Comparison of ENCODE assay signal across 22 mouse cellular contexts in genomic region chr13:99250806-99251205, GRCm38 (mm10).
DNase-seq lines count a peak whose midpoint lies in the region; ATAC-seq and TF ChIP-seq lines count a peak whose summit lies in the region.
"Had no signal": no experiment of that assay in that cellular context is flagged by ENCODE, and none has a peak within 500 bp of the region (broad histone marks: within the 10 kb centered on the region; RNA-seq: fewer than 3 reads in every experiment).

No protein-coding gene starts in this region.

- no peak for ATAC-seq in limb, embryonic 11.5 days (ENCODE audit: insufficient number of reproducible peaks, low FRiP score, low TSS enrichment, low read depth)
- ATAC-seq: activated CD4-positive, CD25-positive, alpha-beta regulatory T cell, adult 4 months; CD4-positive, CD25-positive, alpha-beta regulatory T cell, adult 4 months; Patski had no signal

- intact Hi-C loops in heart, postnatal 10 days (cut with DNase I), result no loop called here

- peaks cover 15% of the 10 kb centered on the region for H3K4me1 ChIP-seq in heart, embryonic 10.5 days
- H3K4me1 ChIP-seq in limb, embryonic 11.5 days (ENCODE audit: control insufficient read depth, insufficient read depth, low read length), result no peaks in the 10 kb centered on the region
- peaks cover 18% of the 10 kb centered on the region for H3K4me1 ChIP-seq in limb, embryonic 10.5 days
- H3K4me1 ChIP-seq in ES-E14 (ENCODE audit: control insufficient read depth in 2 of 2, insufficient read depth in 2 of 2, low read length in 2 of 2, poor library complexity in 1 of 2), result no peaks in the 10 kb centered on the region

- H3K9ac ChIP-seq in limb, embryonic 11.5 days (ENCODE audit: low read length), result no peak overlapping the region
- H3K9ac ChIP-seq in ES-E14 (ENCODE audit: insufficient read depth, low read depth, low read length, poor library complexity, severe bottlenecking), result no peak overlapping the region

- WGBS in heart, embryonic 10.5 days, result 84% methylated on average over 2 of the region's 2 CpGs
- 88% methylated on average over 2 of the region's 2 CpGs for WGBS in limb, embryonic 11.5 days
- 88% methylated on average over 2 of the region's 2 CpGs for WGBS in limb, embryonic 10.5 days

- H3K27me3 ChIP-seq in heart, embryonic 10.5 days (ENCODE audit: insufficient read depth, poor library complexity, severe bottlenecking), result no peaks in the 10 kb centered on the region
- H3K27me3 ChIP-seq in limb, embryonic 11.5 days (ENCODE audit: control insufficient read depth, insufficient read depth, low read length), result no peaks in the 10 kb centered on the region
- no peaks in the 10 kb centered on the region for H3K27me3 ChIP-seq in limb, embryonic 10.5 days (ENCODE audit: low read depth, poor library complexity, severe bottlenecking)
- H3K27me3 ChIP-seq: Patski had no signal

- H3K4me3 ChIP-seq in heart, embryonic 10.5 days, result no peak overlapping the region
- no peak overlapping the region for H3K4me3 ChIP-seq in limb, embryonic 11.5 days (ENCODE audit: low read depth, low read length)
- H3K4me3 ChIP-seq in limb, embryonic 10.5 days, result no peak overlapping the region
- H3K4me3 ChIP-seq in ES-E14 (ENCODE audit: insufficient read depth in 1 of 2, low read depth in 1 of 2, low read length in 2 of 2, poor library complexity in 1 of 2, severe bottlenecking in 1 of 2), result no peak overlapping the region

- peak; percentile 79 for DNase-seq in heart, adult 11 months
- DNase-seq in heart, adult 8-10 months (ENCODE audit: low spot score), result no peak
- DNase-seq in heart, embryonic 10.5 days (ENCODE audit: low spot score), result peak; percentile 51
- DNase-seq in heart, postnatal 10 days, result no peak
- peak; percentile 4 for DNase-seq in limb, embryonic 11.5 days (ENCODE audit: low spot score)
- DNase-seq in limb, embryonic 10.5 days (ENCODE audit: low spot score), result no peak
- no peak for DNase-seq in ES-E14 (ENCODE audit: low read depth, low spot score)
- no peak for DNase-seq in thymus, postnatal 4 days
- DNase-seq: adrenal gland, adult 2 months; adrenal gland, adult 8-10 months; adrenal gland, postnatal 10 days; adrenal gland, postnatal 14 days; adrenal gland, postnatal 25 days; adrenal gland, postnatal 36 days; B cell, adult 2 months; cerebellum, adult 11 months; cerebellum, adult 11-12 months; cerebellum, adult 18-20 months had no signal

- H3K4me2 ChIP-seq in limb, embryonic 11.5 days (ENCODE audit: low read depth, severe bottlenecking), result no peak overlapping the region

- peaks cover 5% of the 10 kb centered on the region for H3K9me3 ChIP-seq in heart, embryonic 10.5 days
- no peaks in the 10 kb centered on the region for H3K9me3 ChIP-seq in limb, embryonic 11.5 days (ENCODE audit: control insufficient read depth, low read length)
- 0 out of 2 replicates have a peak, but pooled peaks cover 2% of the 10 kb centered on the region for H3K9me3 ChIP-seq in limb, embryonic 10.5 days (replicated peaks)
- H3K9me3 ChIP-seq in ES-E14 (ENCODE audit: control insufficient read depth, insufficient read depth, low read depth, low read length), result no peaks in the 10 kb centered on the region
- H3K9me3 ChIP-seq: G1E had no signal

- in situ Hi-C loops in ES-E14 (cut with MboI; ENCODE audit: low sequenced_read_pairs in 2 of 2, unreplicated experiment in 2 of 2), result no loop called here

- H3K36me3 ChIP-seq in heart, embryonic 10.5 days, result no peaks in the 10 kb centered on the region
- H3K36me3 ChIP-seq in limb, embryonic 11.5 days (ENCODE audit: control insufficient read depth, insufficient read depth, low read length), result no peaks in the 10 kb centered on the region
- no peaks in the 10 kb centered on the region for H3K36me3 ChIP-seq in limb, embryonic 10.5 days
- no peaks in the 10 kb centered on the region for H3K36me3 ChIP-seq in ES-E14 (ENCODE audit: control insufficient read depth, insufficient read depth, low read length, poor library complexity, severe bottlenecking)
- H3K36me3 ChIP-seq: G1E had no signal

- H3K27ac ChIP-seq in heart, embryonic 10.5 days, result no peak overlapping the region
- no peak overlapping the region for H3K27ac ChIP-seq in limb, embryonic 11.5 days (replicated peaks; ENCODE audit: low read depth, low read length)
- H3K27ac ChIP-seq in limb, embryonic 10.5 days, result no peak overlapping the region
- 0 out of 2 replicates have a peak overlapping the region, but pooled peaks have one; percentile 27 for H3K27ac ChIP-seq in ES-E14 (ENCODE audit: insufficient read depth, low read depth, low read length, poor library complexity, severe bottlenecking)

TF ChIP-seq in ES-E14, 5 proteins besides CTCF, POLR2A, EP300 and RAD21:
- TF ChIP-seq CHD2 (IDR thresholded peaks at IDR 0.05; ENCODE audit: low read depth, low read length) (no peak), HCFC1 (IDR thresholded peaks at IDR 0.05; ENCODE audit: borderline replicate concordance, insufficient read depth, low read length) (no peak), ZNF384 (IDR thresholded peaks at IDR 0.05; ENCODE audit: low read depth, low read length) (no peak), ZC3H11A (IDR thresholded peaks at IDR 0.05; ENCODE audit: borderline replicate concordance, low read depth, low read length) (no peak), MAFK (IDR thresholded peaks at IDR 0.05; ENCODE audit: insufficient read depth, low read depth, low read length) (no peak)

Comparison
In these comparisons a context has a peak if more than half of its experiments do, and no peak if none do; other contexts are left out.
1. DNase-seq: peak in heart, adult 11 months (single experiment), heart, embryonic 10.5 days (single experiment) and limb, embryonic 11.5 days (single experiment); none in heart, adult 8-10 months (single experiment), heart, postnatal 10 days (0 of 2), limb, embryonic 10.5 days (single experiment), ES-E14 (single experiment) and thymus, postnatal 4 days (single experiment).